Mouse (Mus musculus) erythroblast, embryonic 14.5 days (primary cell): ENCODE measurements around the gene Tnf.

Experiments used
- GATA1 ChIP-seq: IDR thresholded peaks from 2 replicates; pipeline ENCODE4 v1.6.1; 2012; ENCODE audit warnings: low read length, inconsistent platforms, mixed read lengths
- TAL1 ChIP-seq: IDR thresholded peaks from 3 replicates; pipeline ENCODE4 v1.6.1; 2012; ENCODE audit warnings: low read length, inconsistent platforms, mixed read lengths

GRCm38 (mm10) chr17:35200398-35200797 lies 1.4 kb downstream of the Tnf start:
- TF ChIP-seq GATA1 = no peak
- TF ChIP-seq TAL1 = no peak
